Mouse (Mus musculus): ENCODE data around the gene Tnfrsf23. TPM values are rescaled to one million over a fixed set of nuclear protein-coding genes. Genes with fewer than 3 reads are reported as not detected.
A peak's percentile ranks its signal among the peaks of the same experiment; 100 is the strongest.

The Tnfrsf23 gene
- polyA plus RNA-seq, 1 experiment: 16.7 TPM

- Histone ChIP-seq H3ac (ENCODE audit: control insufficient read depth, insufficient read length, low read depth) (no peak overlapping the region), H3K4me3 (ENCODE audit: insufficient read depth, poor library complexity, severe bottlenecking) (no peak overlapping the region), H3K79me2 (ENCODE audit: control insufficient read depth, insufficient read depth) (no peaks in the 10 kb centered on the region), H3K79me3 (ENCODE audit: low read depth) (no peaks in the 10 kb centered on the region), H3K27me3 (ENCODE audit: control insufficient read depth, insufficient read depth, insufficient read length) (no peaks in the 10 kb centered on the region), H3K36me3 (ENCODE audit: control insufficient read depth, insufficient read depth) (peaks cover 18% of the 10 kb centered on the region)
- TF ChIP-seq MYOD1 (IDR thresholded peaks at IDR 0.05; ENCODE audit: control insufficient read depth, insufficient read length, low read depth) (no peak), CTCF (IDR thresholded peaks at IDR 0.05; ENCODE audit: control insufficient read depth, insufficient read depth, insufficient read length) (no peak), USF1 (IDR thresholded peaks at IDR 0.05; ENCODE audit: low read depth) (no peak), MAX (IDR thresholded peaks at IDR 0.05) (no peak)
These were observed 49.0 kb downstream of the Tnfrsf23 start for GRCm38 (mm10) chr7:143636674-143637073.

DNA sequence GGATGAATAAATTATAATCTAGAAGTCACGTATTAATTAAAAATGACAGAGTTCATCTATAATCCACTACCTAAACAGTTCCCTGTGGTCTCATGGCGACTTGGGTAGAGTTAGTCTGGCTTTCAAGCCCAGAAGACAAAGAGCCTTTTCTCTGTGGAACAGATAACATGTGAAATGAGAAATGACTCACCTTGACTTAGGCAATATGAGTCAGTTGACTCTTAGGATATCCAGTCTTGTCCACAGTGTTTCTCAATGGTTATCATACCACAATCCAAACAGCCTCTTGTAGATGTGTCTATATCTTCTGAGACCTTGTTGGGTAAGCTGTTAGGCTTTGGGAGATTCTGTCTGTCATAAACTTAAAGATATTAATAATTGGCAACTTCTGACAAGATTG is 54.2 kb downstream of the Tnfrsf23 start:
- no peak overlapping the region for H3K4me3 ChIP-seq (ENCODE audit: insufficient read depth, poor library complexity, severe bottlenecking)
- H3K79me2 ChIP-seq (ENCODE audit: control insufficient read depth, insufficient read depth): no peaks in the 10 kb centered on the region
- H3ac ChIP-seq (ENCODE audit: control insufficient read depth, insufficient read length, low read depth): no peak overlapping the region
- no peaks in the 10 kb centered on the region for H3K27me3 ChIP-seq (ENCODE audit: control insufficient read depth, insufficient read depth, insufficient read length)
- no peaks in the 10 kb centered on the region for H3K79me3 ChIP-seq (ENCODE audit: low read depth)
- H3K36me3 ChIP-seq (ENCODE audit: control insufficient read depth, insufficient read depth): no peaks in the 10 kb centered on the region
- no peak for TF ChIP-seq USF1 (IDR thresholded peaks at IDR 0.05; ENCODE audit: low read depth)
- TF ChIP-seq FOSL1 (IDR thresholded peaks at IDR 0.05; ENCODE audit: insufficient read depth, low read length, poor library complexity, severe bottlenecking): peak; percentile 48
- peak; percentile 82 for TF ChIP-seq CEBPB (IDR thresholded peaks at IDR 0.05; ENCODE audit: low read depth)
- no peak for TF ChIP-seq MAX (IDR thresholded peaks at IDR 0.05)

GRCm38 (mm10) chr7:143629501-143629900 is 56.2 kb downstream of the Tnfrsf23 start:
- H3K36me3 ChIP-seq (ENCODE audit: control insufficient read depth, insufficient read depth): no peaks in the 10 kb centered on the region
- TF ChIP-seq MAX (IDR thresholded peaks at IDR 0.05) (no peak), USF1 (IDR thresholded peaks at IDR 0.05; ENCODE audit: low read depth) (no peak), MYOG (IDR thresholded peaks at IDR 0.05; ENCODE audit: control insufficient read depth, extremely low read depth, insufficient read length) (no peak), CEBPB (IDR thresholded peaks at IDR 0.05; ENCODE audit: low read depth) (no peak), FOSL1 (IDR thresholded peaks at IDR 0.05; ENCODE audit: insufficient read depth, low read length, poor library complexity, severe bottlenecking) (no peak), CTCF (IDR thresholded peaks at IDR 0.05; ENCODE audit: control insufficient read depth, insufficient read depth, insufficient read length) (no peak), MYOD1 (IDR thresholded peaks at IDR 0.05; ENCODE audit: control insufficient read depth, insufficient read length, low read depth) (no peak)
- no peak overlapping the region for H3K4me3 ChIP-seq (ENCODE audit: insufficient read depth, poor library complexity, severe bottlenecking)
- no peaks in the 10 kb centered on the region for H3K79me3 ChIP-seq (ENCODE audit: low read depth)
- H3K79me2 ChIP-seq (ENCODE audit: control insufficient read depth, insufficient read depth): no peaks in the 10 kb centered on the region
- no peak overlapping the region for H3ac ChIP-seq (ENCODE audit: control insufficient read depth, insufficient read length, low read depth)
- H3K27me3 ChIP-seq (ENCODE audit: control insufficient read depth, insufficient read depth, insufficient read length): no peaks in the 10 kb centered on the region

DNA sequence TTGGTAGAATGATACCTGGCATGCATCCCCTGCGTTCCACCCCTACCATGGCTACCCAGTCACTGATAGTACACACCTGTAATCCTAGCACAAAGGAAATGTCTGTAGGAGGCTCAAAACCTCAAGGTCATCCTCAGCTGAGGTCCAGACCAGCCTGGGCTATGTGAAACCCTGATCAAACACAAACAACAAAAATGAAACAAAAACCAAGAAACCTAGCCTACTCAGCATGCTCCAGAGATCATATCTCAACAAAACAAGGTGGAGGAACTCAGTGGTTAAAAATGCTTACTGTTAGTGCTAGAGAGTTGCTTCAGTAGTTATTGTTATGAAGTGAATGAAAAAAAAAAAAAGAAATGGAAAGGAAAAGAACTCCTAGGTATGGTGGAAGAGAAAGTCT is 57.1 kb downstream of the Tnfrsf23 start, which contains the start of gene Tnfrsf26:
TSS of gene Tnfrsf26 (minus strand) at position 183 of the 400 bp plus-strand sequence.
- H3K36me3 ChIP-seq (ENCODE audit: control insufficient read depth, insufficient read depth): no peaks in the 10 kb centered on the region
- no peak within 1 kb of the TSS for H3ac ChIP-seq (ENCODE audit: control insufficient read depth, insufficient read length, low read depth)
- H3K79me3 ChIP-seq (ENCODE audit: low read depth): no peaks in the 10 kb centered on the region
- H3K27me3 ChIP-seq (ENCODE audit: control insufficient read depth, insufficient read depth, insufficient read length): no peaks in the 10 kb centered on the region
- no peak within 1 kb of the TSS for H3K4me3 ChIP-seq (ENCODE audit: insufficient read depth, poor library complexity, severe bottlenecking)
- TF ChIP-seq MYOG (IDR thresholded peaks at IDR 0.05; ENCODE audit: control insufficient read depth, extremely low read depth, insufficient read length): no peak
- no peak for TF ChIP-seq MAX (IDR thresholded peaks at IDR 0.05)
- TF ChIP-seq CTCF (IDR thresholded peaks at IDR 0.05; ENCODE audit: control insufficient read depth, insufficient read depth, insufficient read length): no peak
- TF ChIP-seq USF1 (IDR thresholded peaks at IDR 0.05; ENCODE audit: low read depth): no peak
- no peak for TF ChIP-seq CEBPB (IDR thresholded peaks at IDR 0.05; ENCODE audit: low read depth)
- no peak for TF ChIP-seq MYOD1 (IDR thresholded peaks at IDR 0.05; ENCODE audit: control insufficient read depth, insufficient read length, low read depth)
- no peak for TF ChIP-seq FOSL1 (IDR thresholded peaks at IDR 0.05; ENCODE audit: insufficient read depth, low read length, poor library complexity, severe bottlenecking)
- no peaks in the 10 kb centered on the region for H3K79me2 ChIP-seq (ENCODE audit: control insufficient read depth, insufficient read depth)

DNA sequence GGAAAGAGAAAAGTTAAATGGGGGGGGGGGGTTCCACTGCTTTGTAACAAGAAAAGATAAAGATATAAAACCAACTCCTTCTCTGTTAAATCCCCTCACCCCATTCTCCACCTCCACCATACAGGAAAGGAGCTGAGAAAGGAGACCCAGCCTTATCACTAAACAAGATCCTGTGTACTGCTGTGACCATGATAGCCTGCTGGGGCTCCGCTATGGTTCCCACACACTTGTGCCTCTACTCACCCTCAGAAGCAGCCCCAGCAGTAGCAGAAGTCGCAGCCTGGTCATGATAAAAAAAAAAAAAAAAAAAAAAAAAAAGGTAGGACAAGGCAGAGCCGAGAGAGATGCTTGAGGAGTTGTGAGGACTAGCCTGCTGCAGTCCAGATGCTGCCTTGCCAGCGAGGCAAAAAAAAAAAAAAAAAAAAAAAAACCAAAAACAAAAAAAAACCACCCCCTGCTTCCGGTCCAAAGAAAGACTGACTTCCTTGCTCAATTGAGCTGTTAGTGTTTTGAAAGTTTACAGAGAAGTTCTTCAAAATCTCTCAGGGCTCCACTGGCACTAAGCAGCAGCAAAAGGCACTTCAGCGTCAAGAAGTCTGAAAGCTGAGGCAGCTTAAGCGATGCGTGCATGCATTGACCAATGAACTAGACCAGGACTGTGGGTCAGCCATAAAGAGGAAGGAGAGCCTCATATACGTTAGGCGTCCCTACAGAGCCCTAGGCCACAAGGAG is 58.0 kb downstream of the Tnfrsf23 start:
- Histone ChIP-seq H3ac (ENCODE audit: control insufficient read depth, insufficient read length, low read depth) (no peak overlapping the region), H3K79me2 (ENCODE audit: control insufficient read depth, insufficient read depth) (no peaks in the 10 kb centered on the region), H3K4me3 (ENCODE audit: insufficient read depth, poor library complexity, severe bottlenecking) (no peak overlapping the region), H3K36me3 (ENCODE audit: control insufficient read depth, insufficient read depth) (no peaks in the 10 kb centered on the region), H3K79me3 (ENCODE audit: low read depth) (no peaks in the 10 kb centered on the region), H3K27me3 (ENCODE audit: control insufficient read depth, insufficient read depth, insufficient read length) (no peaks in the 10 kb centered on the region)
- no peak for TF ChIP-seq CEBPB (IDR thresholded peaks at IDR 0.05; ENCODE audit: low read depth)
- no peak for TF ChIP-seq MYOD1 (IDR thresholded peaks at IDR 0.05; ENCODE audit: control insufficient read depth, insufficient read length, low read depth)
- TF ChIP-seq MYOG (IDR thresholded peaks at IDR 0.05; ENCODE audit: control insufficient read depth, extremely low read depth, insufficient read length): no peak
- no peak for TF ChIP-seq USF1 (IDR thresholded peaks at IDR 0.05; ENCODE audit: low read depth)
- no peak for TF ChIP-seq FOSL1 (IDR thresholded peaks at IDR 0.05; ENCODE audit: insufficient read depth, low read length, poor library complexity, severe bottlenecking)
- no peak for TF ChIP-seq CTCF (IDR thresholded peaks at IDR 0.05; ENCODE audit: control insufficient read depth, insufficient read depth, insufficient read length)
- no peak for TF ChIP-seq MAX (IDR thresholded peaks at IDR 0.05)

DNA sequence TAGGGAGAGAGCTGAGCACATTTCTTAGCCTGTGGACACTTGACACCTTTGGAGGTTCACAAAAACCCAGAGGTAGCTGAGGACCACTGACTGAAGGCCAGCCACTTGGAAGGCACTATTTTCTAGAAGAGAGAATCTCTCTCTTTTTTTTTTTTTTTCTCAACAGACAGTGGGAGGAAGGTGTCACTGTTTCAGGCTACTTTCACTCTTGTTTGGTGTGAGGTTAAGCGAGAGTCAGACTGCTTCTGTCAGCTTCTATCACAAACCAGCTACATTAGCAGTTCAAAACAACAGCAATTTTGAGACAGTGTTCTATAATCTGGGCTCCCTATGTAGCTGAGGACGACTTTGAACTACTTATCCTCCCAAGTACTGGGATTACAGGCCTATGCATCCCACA is 59.5 kb downstream of the Tnfrsf23 start:
- H3ac ChIP-seq (ENCODE audit: control insufficient read depth, insufficient read length, low read depth): no peak overlapping the region
- H3K36me3 ChIP-seq (ENCODE audit: control insufficient read depth, insufficient read depth): no peaks in the 10 kb centered on the region
- H3K4me3 ChIP-seq (ENCODE audit: insufficient read depth, poor library complexity, severe bottlenecking): no peak overlapping the region
- H3K79me2 ChIP-seq (ENCODE audit: control insufficient read depth, insufficient read depth): no peaks in the 10 kb centered on the region
- TF ChIP-seq FOSL1 (IDR thresholded peaks at IDR 0.05; ENCODE audit: insufficient read depth, low read length, poor library complexity, severe bottlenecking) (no peak), MYOD1 (IDR thresholded peaks at IDR 0.05; ENCODE audit: control insufficient read depth, insufficient read length, low read depth) (no peak), MYOG (IDR thresholded peaks at IDR 0.05; ENCODE audit: control insufficient read depth, extremely low read depth, insufficient read length) (no peak), CTCF (IDR thresholded peaks at IDR 0.05; ENCODE audit: control insufficient read depth, insufficient read depth, insufficient read length) (no peak), USF1 (IDR thresholded peaks at IDR 0.05; ENCODE audit: low read depth) (no peak), MAX (IDR thresholded peaks at IDR 0.05) (no peak), CEBPB (IDR thresholded peaks at IDR 0.05; ENCODE audit: low read depth) (no peak)
- H3K27me3 ChIP-seq (ENCODE audit: control insufficient read depth, insufficient read depth, insufficient read length): no peaks in the 10 kb centered on the region
- H3K79me3 ChIP-seq (ENCODE audit: low read depth): no peaks in the 10 kb centered on the region

Measured in C2C12 (cell line).